Mouse (Mus musculus): Measurements from ENCODE around the gene Ppp1r37.
A peak's percentile ranks its signal among the peaks of the same experiment; 100 is the strongest.
"Not testable (repeated sequence)": the region's sequence is repeated elsewhere in the genome, so short reads cannot be mapped to it uniquely, and the experiment has no call there.

Ppp1r37 gene

GRCm38 (mm10) chr7:19534676-19535075 is 28.2 kb downstream of the Ppp1r37 start:
- no peak for DNase-seq (ENCODE audit: low spot score)

- no peak for DNase-seq (ENCODE audit: low spot score)
These were observed 30.6 kb downstream of the Ppp1r37 start for GRCm38 (mm10) chr7:19532240-19532639.

GRCm38 (mm10) chr7:19531077-19531476 is 31.8 kb downstream of the Ppp1r37 start:
- no peak for DNase-seq (ENCODE audit: low spot score)

- no peak for DNase-seq (ENCODE audit: low spot score)
These were observed 37.8 kb downstream of the Ppp1r37 start for GRCm38 (mm10) chr7:19525105-19525481.

- DNase-seq (ENCODE audit: low spot score): no peak
These were observed 38.3 kb downstream of the Ppp1r37 start for GRCm38 (mm10) chr7:19524420-19525104.

GRCm38 (mm10) chr7:19523757-19524419 is 39.0 kb downstream of the Ppp1r37 start:
- DNase-seq (ENCODE audit: low spot score): peak; percentile 61

- no peak for DNase-seq (ENCODE audit: low spot score)
These were observed 39.7 kb downstream of the Ppp1r37 start for GRCm38 (mm10) chr7:19523017-19523756.

GRCm38 (mm10) chr7:19520032-19520431 is 42.8 kb downstream of the Ppp1r37 start:
- DNase-seq (ENCODE audit: low spot score): no peak

GRCm38 (mm10) chr7:19517652-19518365 is 45.1 kb downstream of the Ppp1r37 start, which contains the start of gene Nkpd1:
Gene Nkpd1, plus strand, starts transcription at chr7:19517838.
- no peak for DNase-seq (ENCODE audit: low spot score)

GRCm38 (mm10) chr7:19512353-19512752 is 50.5 kb downstream of the Ppp1r37 start:
- no peak for DNase-seq (ENCODE audit: low spot score)

- not testable (repeated sequence) for DNase-seq (ENCODE audit: low spot score)
These were observed 50.9 kb downstream of the Ppp1r37 start for GRCm38 (mm10) chr7:19511934-19512333.

- no peak for DNase-seq (ENCODE audit: low spot score)
These were observed 53.1 kb downstream of the Ppp1r37 start for GRCm38 (mm10) chr7:19509786-19510185.

GRCm38 (mm10) chr7:19508924-19509568 is 53.8 kb downstream of the Ppp1r37 start:
- DNase-seq (ENCODE audit: low spot score): peak; percentile 33

- DNase-seq (ENCODE audit: low spot score): peak; percentile 96
These were observed 54.5 kb downstream of the Ppp1r37 start, which contains the start of the genes Bloc1s3 and Trappc6a for GRCm38 (mm10) chr7:19508150-19508923. Gene Bloc1s3, minus strand, starts transcription at chr7:19508367. Gene Trappc6a, plus strand, starts transcription at chr7:19508395.

- DNase-seq (ENCODE audit: low spot score): no peak
These were observed 55.3 kb downstream of the Ppp1r37 start for GRCm38 (mm10) chr7:19507612-19507981.

GRCm38 (mm10) chr7:19506969-19507611 is 55.8 kb downstream of the Ppp1r37 start:
- no peak for DNase-seq (ENCODE audit: low spot score)

GRCm38 (mm10) chr7:19506326-19506725 is 56.5 kb downstream of the Ppp1r37 start:
- DNase-seq (ENCODE audit: low spot score): no peak

GRCm38 (mm10) chr7:19503481-19504068 is 59.3 kb downstream of the Ppp1r37 start:
- no peak for DNase-seq (ENCODE audit: low spot score)

- DNase-seq (ENCODE audit: low spot score): no peak
These were observed 61.2 kb downstream of the Ppp1r37 start for GRCm38 (mm10) chr7:19501658-19502057.
